Comparison of ENCODE assay signal across 16 mouse cellular contexts in genomic region chr1:126470883-126471282, GRCm38 (mm10).
A peak's percentile ranks its signal among the peaks of the same experiment; 100 is the strongest.
DNase-seq lines count a peak whose midpoint lies in the region; ATAC-seq and TF ChIP-seq lines count a peak whose summit lies in the region.
"Had no signal": no experiment of that assay in that cellular context is flagged by ENCODE, and none has a peak within 500 bp of the region (broad histone marks: within the 10 kb centered on the region; RNA-seq: fewer than 3 reads in every experiment).

No protein-coding gene starts in this region.

- no peak for TF ChIP-seq EP300 in liver, postnatal 0 days (IDR thresholded peaks at IDR 0.05; ENCODE audit: low read depth)
- TF ChIP-seq EP300 in stomach, postnatal 0 days (optimal IDR thresholded peaks at IDR 0.05), result no peak

- H3K27ac ChIP-seq in hindbrain, embryonic 14.5 days, result peak overlapping the region; percentile 26; the same call in 1 of the 2 replicates
- H3K27ac ChIP-seq in hindbrain, embryonic 16.5 days (ENCODE audit: low read depth, low read length), result no peak overlapping the region
- H3K27ac ChIP-seq in liver, postnatal 0 days (ENCODE audit: low read depth), result peak overlapping the region; percentile 6; the same call in 1 of the 2 replicates
- H3K27ac ChIP-seq in midbrain, embryonic 16.5 days (ENCODE audit: low read length), result 0 out of 2 replicates have a peak overlapping the region, but pooled peaks have one; percentile 7
- no peak overlapping the region for H3K27ac ChIP-seq in midbrain, postnatal 0 days (ENCODE audit: low read depth, low read length)
- 0 out of 2 replicates have a peak overlapping the region, but pooled peaks have one; percentile 45 for H3K27ac ChIP-seq in stomach, postnatal 0 days (replicated peaks)
- H3K27ac ChIP-seq: embryonic facial prominence, embryonic 15.5 days; heart, embryonic 13.5 days; limb, embryonic 15.5 days had no signal

- ATAC-seq in hindbrain, embryonic 14.5 days (ENCODE audit: low FRiP score), result no peak
- ATAC-seq in hindbrain, embryonic 16.5 days, result no peak
- ATAC-seq in liver, postnatal 0 days, result no peak
- ATAC-seq in midbrain, embryonic 16.5 days, result no peak
- ATAC-seq in midbrain, postnatal 0 days (ENCODE audit: low FRiP score), result no peak
- no peak for ATAC-seq in stomach, postnatal 0 days (ENCODE audit: low FRiP score, low TSS enrichment)

- peaks cover 7% of the 10 kb centered on the region for H3K4me1 ChIP-seq in hindbrain, embryonic 14.5 days (replicated peaks; ENCODE audit: control insufficient read depth, insufficient read depth, low read length)
- H3K4me1 ChIP-seq in hindbrain, embryonic 16.5 days (ENCODE audit: control insufficient read depth, insufficient read depth, low read depth, low read length), result peaks cover 5% of the 10 kb centered on the region
- peaks cover 7% of the 10 kb centered on the region for H3K4me1 ChIP-seq in liver, postnatal 0 days (ENCODE audit: insufficient read depth)
- H3K4me1 ChIP-seq in midbrain, embryonic 16.5 days (ENCODE audit: control insufficient read depth, insufficient read depth, low read length), result peaks cover 3% of the 10 kb centered on the region; the same call in 1 of the 2 replicates
- H3K4me1 ChIP-seq in midbrain, postnatal 0 days (ENCODE audit: insufficient read depth, low read length), result no peaks in the 10 kb centered on the region
- no peaks in the 10 kb centered on the region for H3K4me1 ChIP-seq in stomach, postnatal 0 days (replicated peaks; ENCODE audit: control insufficient read depth, insufficient read depth)
- H3K4me1 ChIP-seq: embryonic facial prominence, embryonic 15.5 days; limb, embryonic 15.5 days had no signal

- H3K9ac ChIP-seq in hindbrain, embryonic 14.5 days, result no peak overlapping the region
- H3K9ac ChIP-seq in hindbrain, embryonic 16.5 days (ENCODE audit: low read depth, low read length), result no peak overlapping the region
- no peak overlapping the region for H3K9ac ChIP-seq in liver, postnatal 0 days (replicated peaks)
- no peak overlapping the region for H3K9ac ChIP-seq in midbrain, embryonic 16.5 days (ENCODE audit: low read depth, low read length)
- H3K9ac ChIP-seq in midbrain, postnatal 0 days (replicated peaks; ENCODE audit: low read length, poor library complexity, severe bottlenecking), result no peak overlapping the region
- H3K9ac ChIP-seq in stomach, postnatal 0 days (ENCODE audit: low read length), result no peak overlapping the region
- H3K9ac ChIP-seq: embryonic facial prominence, embryonic 15.5 days; heart, embryonic 13.5 days; limb, embryonic 15.5 days had no signal

- no peak overlapping the region for H3K4me3 ChIP-seq in hindbrain, embryonic 14.5 days (replicated peaks; ENCODE audit: low read length)
- no peak overlapping the region for H3K4me3 ChIP-seq in hindbrain, embryonic 16.5 days (ENCODE audit: low read length)
- no peak overlapping the region for H3K4me3 ChIP-seq in liver, postnatal 0 days (ENCODE audit: low read depth, low read length)
- no peak overlapping the region for H3K4me3 ChIP-seq in midbrain, embryonic 16.5 days (ENCODE audit: low read depth, low read length)
- H3K4me3 ChIP-seq in midbrain, postnatal 0 days (ENCODE audit: low read depth, low read length), result no peak overlapping the region
- no peak overlapping the region for H3K4me3 ChIP-seq in stomach, postnatal 0 days (ENCODE audit: low read depth, low read length)
- H3K4me3 ChIP-seq: embryonic facial prominence, embryonic 15.5 days; heart, embryonic 13.5 days; limb, embryonic 15.5 days had no signal

- no peak for DNase-seq in hindbrain, embryonic 14.5 days (ENCODE audit: low spot score)
- DNase-seq in liver, postnatal 0 days, result no peak
- no peak for DNase-seq in liver
- no peak for DNase-seq in midbrain, postnatal 0 days (ENCODE audit: low spot score)
- no peak for DNase-seq in stomach, postnatal 0 days (ENCODE audit: low spot score)
- no peak for DNase-seq in left cerebral cortex, postnatal 4 days
- DNase-seq: adrenal gland, postnatal 10 days; embryo, embryonic 11 days; heart, adult 11 months; kidney, adult 9 months; thymus, postnatal 25 days had no signal

- no peak overlapping the region for H3K4me2 ChIP-seq in hindbrain, embryonic 14.5 days (replicated peaks)
- H3K4me2 ChIP-seq in hindbrain, embryonic 16.5 days (ENCODE audit: low read length), result no peak overlapping the region
- no peak overlapping the region for H3K4me2 ChIP-seq in liver, postnatal 0 days (ENCODE audit: low read depth, low read length)
- no peak overlapping the region for H3K4me2 ChIP-seq in midbrain, embryonic 16.5 days (ENCODE audit: low read length)
- H3K4me2 ChIP-seq in midbrain, postnatal 0 days (ENCODE audit: low read depth, low read length, poor library complexity, severe bottlenecking), result no peak overlapping the region
- no peak overlapping the region for H3K4me2 ChIP-seq in stomach, postnatal 0 days (replicated peaks; ENCODE audit: low read depth)
- H3K4me2 ChIP-seq: embryonic facial prominence, embryonic 15.5 days; heart, embryonic 13.5 days; limb, embryonic 15.5 days had no signal

- intact Hi-C loops in left cerebral cortex, postnatal 4 days (cut with DNase I), result no loop called here

- WGBS in hindbrain, embryonic 14.5 days, result 67% methylated on average over 2 of the region's 2 CpGs
- 52% methylated on average over 2 of the region's 2 CpGs for WGBS in hindbrain, embryonic 16.5 days
- WGBS in liver, postnatal 0 days (ENCODE audit: insufficient replicate concordance), result 65% methylated on average over 2 of the region's 2 CpGs
- 67% methylated on average over 2 of the region's 2 CpGs for WGBS in midbrain, embryonic 16.5 days
- WGBS in midbrain, postnatal 0 days, result 73% methylated on average over 2 of the region's 2 CpGs
- WGBS in stomach, postnatal 0 days, result 51% methylated on average over 2 of the region's 2 CpGs

- H3K36me3 ChIP-seq in hindbrain, embryonic 14.5 days (replicated peaks; ENCODE audit: control insufficient read depth, insufficient read depth), result no peaks in the 10 kb centered on the region
- H3K36me3 ChIP-seq in hindbrain, embryonic 16.5 days (ENCODE audit: control insufficient read depth, insufficient read depth, low read length), result no peaks in the 10 kb centered on the region
- H3K36me3 ChIP-seq in liver, postnatal 0 days (replicated peaks; ENCODE audit: insufficient read depth, low read length), result no peaks in the 10 kb centered on the region
- H3K36me3 ChIP-seq in midbrain, embryonic 16.5 days (ENCODE audit: control insufficient read depth, insufficient read depth, low read length), result no peaks in the 10 kb centered on the region
- no peaks in the 10 kb centered on the region for H3K36me3 ChIP-seq in midbrain, postnatal 0 days (ENCODE audit: insufficient read depth, low read length)
- no peaks in the 10 kb centered on the region for H3K36me3 ChIP-seq in stomach, postnatal 0 days (ENCODE audit: control insufficient read depth, insufficient read depth, low read length)
- H3K36me3 ChIP-seq: embryonic facial prominence, embryonic 15.5 days; heart, embryonic 13.5 days; limb, embryonic 15.5 days had no signal

- no peaks in the 10 kb centered on the region for H3K9me3 ChIP-seq in hindbrain, embryonic 14.5 days (ENCODE audit: control insufficient read depth, low read length)
- no peaks in the 10 kb centered on the region for H3K9me3 ChIP-seq in hindbrain, embryonic 16.5 days (ENCODE audit: control insufficient read depth, low read length)
- H3K9me3 ChIP-seq in liver, postnatal 0 days (ENCODE audit: low read length), result no peaks in the 10 kb centered on the region
- no peaks in the 10 kb centered on the region for H3K9me3 ChIP-seq in midbrain, embryonic 16.5 days (replicated peaks; ENCODE audit: control insufficient read depth, low read length, poor library complexity, severe bottlenecking)
- H3K9me3 ChIP-seq in midbrain, postnatal 0 days (ENCODE audit: low read length), result no peaks in the 10 kb centered on the region
- no peaks in the 10 kb centered on the region for H3K9me3 ChIP-seq in stomach, postnatal 0 days (ENCODE audit: control insufficient read depth, low read length)
- H3K9me3 ChIP-seq: embryonic facial prominence, embryonic 15.5 days; heart, embryonic 13.5 days; limb, embryonic 15.5 days had no signal

- no peak for TF ChIP-seq CTCF in liver, postnatal 0 days (IDR thresholded peaks at IDR 0.05; ENCODE audit: low read depth)
- no peak for TF ChIP-seq CTCF in midbrain, postnatal 0 days (IDR thresholded peaks at IDR 0.05)
- no peak for TF ChIP-seq CTCF in stomach, postnatal 0 days (IDR thresholded peaks at IDR 0.05; ENCODE audit: low read depth)

- H3K27me3 ChIP-seq in hindbrain, embryonic 14.5 days (ENCODE audit: control insufficient read depth, insufficient read depth, low read length), result no peaks in the 10 kb centered on the region
- no peaks in the 10 kb centered on the region for H3K27me3 ChIP-seq in hindbrain, embryonic 16.5 days (replicated peaks; ENCODE audit: control insufficient read depth, insufficient read depth, low read length)
- no peaks in the 10 kb centered on the region for H3K27me3 ChIP-seq in liver, postnatal 0 days (ENCODE audit: insufficient read depth, low read length)
- no peaks in the 10 kb centered on the region for H3K27me3 ChIP-seq in midbrain, embryonic 16.5 days (ENCODE audit: control insufficient read depth, insufficient read depth, low read depth, low read length)
- H3K27me3 ChIP-seq in midbrain, postnatal 0 days (ENCODE audit: insufficient read depth, low read length), result no peaks in the 10 kb centered on the region
- no peaks in the 10 kb centered on the region for H3K27me3 ChIP-seq in stomach, postnatal 0 days (ENCODE audit: control insufficient read depth, insufficient read depth, low read length)
- H3K27me3 ChIP-seq: embryonic facial prominence, embryonic 15.5 days; heart, embryonic 13.5 days; limb, embryonic 15.5 days had no signal

Comparison
In these comparisons a context has a peak if more than half of its experiments do, and no peak if none do; other contexts are left out.
1. H3K27ac ChIP-seq: peak in hindbrain, embryonic 14.5 days (single experiment), liver, postnatal 0 days (single experiment), midbrain, embryonic 16.5 days (single experiment) and stomach, postnatal 0 days (single experiment); none in hindbrain, embryonic 16.5 days (single experiment) and midbrain, postnatal 0 days (single experiment).